In genomic region chr8:47764068-47764467, GRCm38 (mm10) we compare ENCODE assay signal across 10 mouse cellular contexts. TPM values are rescaled to one million over a fixed set of nuclear protein-coding genes. Genes with fewer than 3 reads are reported as not detected.
DNase-seq lines count a peak whose midpoint lies in the region; ATAC-seq and TF ChIP-seq lines count a peak whose summit lies in the region.
"Had no signal": no experiment of that assay in that cellular context is flagged by ENCODE, and none has a peak within 500 bp of the region (broad histone marks: within the 10 kb centered on the region; RNA-seq: fewer than 3 reads in every experiment).

No protein-coding gene starts in this region.

- no peak overlapping the region for H3K4me3 ChIP-seq in midbrain, embryonic 12.5 days
- H3K4me3 ChIP-seq in midbrain, embryonic 10.5 days: no peak overlapping the region
- no peak overlapping the region for H3K4me3 ChIP-seq in lung, embryonic 14.5 days (ENCODE audit: low read depth, low read length)
- H3K4me3 ChIP-seq in stomach, embryonic 14.5 days (ENCODE audit: low read depth, low read length): no peak overlapping the region
- H3K4me3 ChIP-seq: forebrain, embryonic 12.5 days had no signal

- H3K27me3 ChIP-seq in midbrain, embryonic 12.5 days: peaks cover 10% of the 10 kb centered on the region; the same call in 1 of the 2 replicates
- H3K27me3 ChIP-seq in midbrain, embryonic 10.5 days (ENCODE audit: low read depth, poor library complexity, severe bottlenecking): peaks cover 10% of the 10 kb centered on the region; the same call in 1 of the 2 replicates
- no peaks in the 10 kb centered on the region for H3K27me3 ChIP-seq in lung, embryonic 14.5 days (ENCODE audit: insufficient read depth, low read length)
- H3K27me3 ChIP-seq in stomach, embryonic 14.5 days (ENCODE audit: control insufficient read depth, insufficient read depth, low read length): no peaks in the 10 kb centered on the region
- H3K27me3 ChIP-seq: forebrain, embryonic 12.5 days had no signal

- no peaks in the 10 kb centered on the region for H3K36me3 ChIP-seq in midbrain, embryonic 12.5 days
- H3K36me3 ChIP-seq in midbrain, embryonic 10.5 days: no peaks in the 10 kb centered on the region
- no peaks in the 10 kb centered on the region for H3K36me3 ChIP-seq in lung, embryonic 14.5 days (ENCODE audit: insufficient read depth)
- no peaks in the 10 kb centered on the region for H3K36me3 ChIP-seq in stomach, embryonic 14.5 days (ENCODE audit: control insufficient read depth, insufficient read depth, low read length)
- H3K36me3 ChIP-seq: forebrain, embryonic 12.5 days had no signal

- peak; percentile 16; the same call in 1 of the 2 replicates for ATAC-seq in frontal cortex, adult (ENCODE audit: low TSS enrichment)
- ATAC-seq in midbrain, embryonic 12.5 days (ENCODE audit: low FRiP score, low read depth): no peak
- ATAC-seq in lung, embryonic 14.5 days (ENCODE audit: insufficient read depth): peak; percentile 29; the same call in 1 of the 2 replicates
- peak; percentile 57; the same call in 1 of the 2 replicates for ATAC-seq in stomach, embryonic 14.5 days (ENCODE audit: insufficient number of reproducible peaks, insufficient read depth, low FRiP score, low read depth)
- ATAC-seq: liver, postnatal 0 days had no signal

- WGBS in midbrain, embryonic 12.5 days: 48% methylated on average over 11 of the region's 11 CpGs
- WGBS in midbrain, embryonic 10.5 days: 66% methylated on average over 11 of the region's 11 CpGs
- 39% methylated on average over 11 of the region's 11 CpGs for WGBS in lung, embryonic 14.5 days
- WGBS in stomach, embryonic 14.5 days: 55% methylated on average over 11 of the region's 11 CpGs

- H3K9me3 ChIP-seq in midbrain, embryonic 12.5 days: no peaks in the 10 kb centered on the region
- H3K9me3 ChIP-seq in midbrain, embryonic 10.5 days (replicated peaks): no peaks in the 10 kb centered on the region
- H3K9me3 ChIP-seq in lung, embryonic 14.5 days (ENCODE audit: low read depth, low read length): no peaks in the 10 kb centered on the region
- no peaks in the 10 kb centered on the region for H3K9me3 ChIP-seq in stomach, embryonic 14.5 days (ENCODE audit: control insufficient read depth, low read depth, low read length)
- H3K9me3 ChIP-seq: forebrain, embryonic 12.5 days had no signal

- DNase-seq in frontal cortex, postnatal 14 days (ENCODE audit: low spot score in 2 of 2): no peak
- no peak for DNase-seq in midbrain, embryonic 10.5 days (ENCODE audit: low spot score)
- DNase-seq in lung, embryonic 14.5 days: peak; percentile 31
- no peak for DNase-seq in right cerebral cortex, postnatal 4 days
- no peak for DNase-seq in ovary, postnatal 10 days (ENCODE audit: low spot score)
- DNase-seq: liver, postnatal 0 days had no signal

- H3K27ac ChIP-seq in midbrain, embryonic 12.5 days (replicated peaks): no peak overlapping the region
- no peak overlapping the region for H3K27ac ChIP-seq in midbrain, embryonic 10.5 days (replicated peaks)
- no peak overlapping the region for H3K27ac ChIP-seq in lung, embryonic 14.5 days (ENCODE audit: low read depth)
- no peak overlapping the region for H3K27ac ChIP-seq in stomach, embryonic 14.5 days (ENCODE audit: low read length)
- H3K27ac ChIP-seq: forebrain, embryonic 12.5 days had no signal

- TF ChIP-seq CTCF in lung, embryonic 14.5 days (IDR thresholded peaks at IDR 0.05; ENCODE audit: low read depth): no peak

- H3K9ac ChIP-seq in midbrain, embryonic 12.5 days (replicated peaks): no peak overlapping the region
- H3K9ac ChIP-seq in lung, embryonic 14.5 days: no peak overlapping the region
- H3K9ac ChIP-seq in stomach, embryonic 14.5 days (replicated peaks; ENCODE audit: low read depth, low read length): no peak overlapping the region
- H3K9ac ChIP-seq: forebrain, embryonic 12.5 days; liver, postnatal 0 days had no signal

- H3K4me2 ChIP-seq in midbrain, embryonic 12.5 days (replicated peaks): peak overlapping the region; percentile 19; the same call in 1 of the 2 replicates
- H3K4me2 ChIP-seq in lung, embryonic 14.5 days: peak overlapping the region; percentile 42; the same call in 1 of the 2 replicates
- H3K4me2 ChIP-seq in stomach, embryonic 14.5 days (replicated peaks; ENCODE audit: low read depth, low read length): 0 out of 2 replicates have a peak overlapping the region, but pooled peaks have one; percentile 17
- H3K4me2 ChIP-seq: forebrain, embryonic 12.5 days had no signal

- peaks cover 15% of the 10 kb centered on the region; the same call in 1 of the 2 replicates for H3K4me1 ChIP-seq in midbrain, embryonic 12.5 days
- peaks cover 28% of the 10 kb centered on the region for H3K4me1 ChIP-seq in midbrain, embryonic 10.5 days
- peaks cover 5% of the 10 kb centered on the region; the same call in 1 of the 2 replicates for H3K4me1 ChIP-seq in lung, embryonic 14.5 days (ENCODE audit: insufficient read depth)
- H3K4me1 ChIP-seq in stomach, embryonic 14.5 days (ENCODE audit: control insufficient read depth, insufficient read depth, low read length): peaks cover 5% of the 10 kb centered on the region; the same call in 1 of the 2 replicates

RNA-seq across cellular contexts. Expression of gene Cdkn2aip, which starts 50.3 kb away (rescaled TPM):
- polyA plus RNA-seq in midbrain, embryonic 12.5 days (2016; fragmentation: Nextera tagmentation; extraction: Ambion mirVana): 47.7 and 52.1 TPM in 2 replicates
- polyA plus RNA-seq in midbrain, embryonic 10.5 days (2016; fragmentation: Nextera tagmentation; extraction: Ambion mirVana): 38.5 and 44.3 TPM in 2 replicates
- polyA plus RNA-seq in lung, embryonic 14.5 days (2014; fragmentation: Nextera tagmentation; extraction: Ambion mirVana): 24.3 and 25.2 TPM in 2 replicates
- polyA plus RNA-seq in stomach, embryonic 14.5 days (2014; fragmentation: Nextera tagmentation; extraction: Ambion mirVana): 23.7 and 24.2 TPM in 2 replicates

RNA-seq across cellular contexts. Expression of gene Cldn24, which starts 57.9 kb away (rescaled TPM):
- polyA plus RNA-seq in midbrain, embryonic 12.5 days (2016; fragmentation: Nextera tagmentation; extraction: Ambion mirVana): not detected in 2 replicates
- not detected in 2 replicates for polyA plus RNA-seq in midbrain, embryonic 10.5 days (2016; fragmentation: Nextera tagmentation; extraction: Ambion mirVana)
- polyA plus RNA-seq in lung, embryonic 14.5 days (2014; fragmentation: Nextera tagmentation; extraction: Ambion mirVana): not detected in 2 replicates
- polyA plus RNA-seq in stomach, embryonic 14.5 days (2014; fragmentation: Nextera tagmentation; extraction: Ambion mirVana): not detected in 2 replicates
- polyA plus RNA-seq: forebrain, embryonic 12.5 days; liver, postnatal 0 days had no signal
